Mouse (Mus musculus): ENCODE data around the gene Slc19a3.

Slc19a3 gene

DNA sequence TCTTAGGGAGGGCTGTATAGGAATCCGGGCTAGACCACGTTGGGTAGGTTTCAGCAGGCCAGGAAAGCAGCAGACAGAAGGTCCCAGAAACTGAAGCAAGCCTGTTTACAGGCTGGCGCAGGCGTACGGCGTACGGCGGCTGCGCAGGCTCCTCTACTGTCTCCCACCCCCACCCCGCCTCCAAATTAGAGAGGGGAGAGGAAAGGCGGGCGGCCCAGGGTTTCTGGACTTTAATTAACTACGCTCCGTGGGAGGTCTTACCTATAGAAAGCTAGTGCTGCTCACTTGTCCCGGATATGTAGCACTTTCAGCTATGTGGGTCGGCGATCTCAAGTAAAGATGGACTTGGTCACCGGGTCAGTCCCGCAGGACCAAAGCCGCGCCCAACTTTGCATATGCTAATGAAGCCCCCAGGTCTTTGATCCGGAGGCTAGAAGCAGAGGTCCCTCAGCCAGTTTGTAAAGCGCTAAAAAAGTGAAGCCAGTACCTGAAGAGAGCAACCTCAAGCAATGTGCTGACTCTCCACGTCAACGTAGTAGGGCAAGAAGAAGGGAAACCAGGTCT is at the start of gene Slc19a3:
Gene Slc19a3, minus strand, starts transcription at position 340 of the 564 bp plus-strand sequence.
- peak; percentile 43 for DNase-seq (ENCODE audit: low spot score)

DNA sequence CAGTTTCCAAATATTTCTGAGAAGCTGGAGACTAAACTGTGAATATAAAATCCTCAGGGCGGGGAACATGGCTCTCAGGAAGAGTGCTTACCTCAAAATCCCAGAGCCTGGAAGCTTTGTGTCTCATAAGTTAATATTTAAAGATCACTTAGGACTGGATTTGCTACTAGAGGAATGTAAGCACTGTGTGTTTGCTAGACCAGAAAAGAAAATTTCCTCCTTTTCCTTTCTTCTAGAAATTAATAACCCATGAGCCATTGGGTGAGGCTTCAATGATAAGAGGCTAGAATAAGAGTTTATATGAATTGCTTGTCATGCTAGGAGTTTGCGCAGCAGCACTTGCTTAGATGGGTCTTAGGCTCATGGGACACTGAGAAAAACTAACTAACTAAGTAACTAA is 46.5 kb upstream of the Slc19a3 start:
- no peak for DNase-seq (ENCODE audit: low spot score)

DNA sequence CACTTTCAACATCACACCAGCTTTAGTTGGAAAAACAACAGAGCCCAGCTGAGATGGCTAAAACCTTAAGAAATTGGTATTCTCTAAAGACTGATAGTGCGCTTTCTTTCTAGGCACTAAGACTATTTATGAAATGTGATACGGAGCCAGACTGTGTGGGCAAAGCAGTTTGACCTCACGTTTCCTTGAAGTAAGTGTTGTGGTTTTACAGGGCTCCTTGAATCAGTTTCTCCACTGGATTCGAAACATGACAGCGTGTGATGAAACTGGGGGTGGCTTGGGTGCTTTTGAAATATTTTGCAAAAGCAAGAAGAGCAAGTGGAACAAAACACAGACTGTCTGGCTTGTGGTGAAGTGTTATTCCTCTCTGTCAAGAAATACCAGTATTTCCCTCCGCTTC is 38.8 kb upstream of the Slc19a3 start:
- no peak for DNase-seq (ENCODE audit: low spot score)

- no peak for DNase-seq (ENCODE audit: low spot score)
Measured at GRCm38 (mm10) chr1:83076190-83076917, 38.1 kb upstream of the Slc19a3 start.

DNA sequence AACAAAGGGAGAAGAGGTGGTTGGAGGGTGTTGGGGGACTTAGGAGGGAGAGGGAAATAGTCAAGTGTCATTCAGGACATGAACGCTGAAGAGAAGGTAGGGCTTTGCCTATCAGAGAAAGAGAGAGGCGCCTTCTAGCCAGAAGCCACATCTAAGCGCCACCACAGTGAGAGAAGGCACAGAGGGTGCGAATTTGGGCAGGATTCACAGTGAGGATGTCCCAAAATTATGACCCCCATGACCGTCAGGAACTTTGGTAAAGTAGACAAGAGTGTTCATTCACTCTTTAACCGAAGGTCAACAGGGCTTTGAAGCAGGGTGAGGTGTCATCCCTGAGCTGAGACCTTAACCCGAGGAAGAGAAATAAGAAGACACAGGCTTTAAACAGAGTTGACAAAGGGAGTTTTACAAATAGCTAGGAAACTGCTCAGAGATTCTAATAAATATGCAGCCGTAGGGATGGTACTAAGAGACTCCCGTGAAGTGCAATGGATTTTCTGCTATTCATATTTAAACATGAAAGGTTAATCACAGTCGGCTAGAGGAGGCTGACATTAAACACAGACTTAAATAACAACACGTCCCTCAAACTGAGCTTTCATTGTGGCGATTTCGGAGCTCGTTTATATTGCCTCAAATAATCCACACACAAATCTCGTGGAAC is 37.4 kb upstream of the Slc19a3 start:
- DNase-seq (ENCODE audit: low spot score): no peak

DNA sequence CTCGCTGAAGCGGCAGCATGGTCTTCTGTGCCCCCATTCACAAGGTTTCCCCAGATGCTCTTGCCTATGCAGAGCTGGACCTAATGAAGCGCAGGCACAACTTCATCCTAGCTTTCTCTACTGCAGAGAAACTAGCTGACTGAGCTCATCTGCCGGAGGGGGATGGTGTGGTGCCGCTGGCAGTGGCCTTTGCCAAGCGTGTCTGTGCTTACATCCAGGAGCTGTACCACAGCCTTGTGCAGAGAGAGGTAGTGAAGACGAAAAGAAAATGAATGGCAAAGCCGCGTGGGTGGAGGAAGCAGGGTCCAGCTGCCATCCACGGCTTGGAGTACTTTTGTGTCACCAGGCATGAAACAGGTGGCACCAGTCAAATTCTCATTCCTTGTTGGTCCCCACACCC is 29.0 kb upstream of the Slc19a3 start:
- DNase-seq (ENCODE audit: low spot score): no peak

DNA sequence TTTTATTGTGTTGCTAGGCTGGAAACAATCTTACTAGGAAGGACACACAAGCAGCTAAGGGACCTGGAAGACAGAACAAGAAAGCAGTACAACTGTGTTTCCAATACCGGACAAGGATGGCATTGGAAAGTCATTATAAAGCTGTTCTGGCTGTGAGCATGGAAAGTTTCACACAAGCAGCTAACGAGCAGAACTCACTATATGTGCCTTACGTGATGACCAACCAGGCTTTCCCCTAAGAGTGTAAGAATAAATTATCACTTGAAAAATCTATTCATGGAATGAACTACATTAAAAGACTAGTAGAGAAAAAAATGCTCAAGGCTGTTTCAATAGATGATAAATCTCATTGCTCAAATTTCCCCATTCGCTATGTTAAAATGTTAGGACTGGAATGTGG is 28.3 kb upstream of the Slc19a3 start:
- DNase-seq (ENCODE audit: low spot score): no peak

GRCm38 (mm10) chr1:83064851-83065250 is 26.6 kb upstream of the Slc19a3 start:
- no peak for DNase-seq (ENCODE audit: low spot score)

GRCm38 (mm10) chr1:83060643-83061042 is 22.4 kb upstream of the Slc19a3 start, which contains the start of gene Krtap28-13:
Gene Krtap28-13, plus strand, starts transcription at chr1:83060930.
- no peak for DNase-seq (ENCODE audit: low spot score)

GRCm38 (mm10) chr1:83059278-83059677 is 21.0 kb upstream of the Slc19a3 start, which contains the start of gene A030005K14Rik:
Gene A030005K14Rik, minus strand, starts transcription at chr1:83059378.
- DNase-seq (ENCODE audit: low spot score): no peak

- no peak for DNase-seq (ENCODE audit: low spot score)
Measured at GRCm38 (mm10) chr1:83058481-83058880, 20.2 kb upstream of the Slc19a3 start.

- no peak for DNase-seq (ENCODE audit: low spot score)
Measured at GRCm38 (mm10) chr1:83044882-83045427, 6.7 kb upstream of the Slc19a3 start, which contains the start of gene Gm47969. Gene Gm47969, plus strand, starts transcription at chr1:83044932.

DNA sequence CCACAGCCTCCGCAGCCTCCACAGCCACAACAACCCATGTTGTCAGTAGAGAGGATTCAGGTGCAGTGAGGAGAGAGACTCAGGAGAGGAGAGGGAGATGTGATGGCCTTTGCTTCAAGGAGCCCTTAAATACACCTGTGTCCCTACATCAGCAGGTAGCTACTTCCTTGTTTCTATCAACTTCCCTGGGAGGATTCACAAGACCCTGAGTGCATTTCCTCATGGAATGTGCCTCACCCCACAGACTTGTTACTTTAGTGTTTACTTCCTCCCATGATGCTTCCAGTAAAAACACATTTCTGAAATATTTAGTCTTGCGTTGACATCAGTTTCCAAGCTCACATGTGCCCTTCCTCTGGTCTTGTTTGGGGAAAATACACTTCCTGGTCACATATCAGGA is 4.1 kb upstream of the Slc19a3 start, which contains the start of gene Krtap28-10:
Gene Krtap28-10, minus strand, starts transcription at position 101 of the 400 bp plus-strand sequence.
- no peak for DNase-seq (ENCODE audit: low spot score)

- no peak for DNase-seq (ENCODE audit: low spot score)
Measured at GRCm38 (mm10) chr1:83039080-83039479, 832 bp upstream of the Slc19a3 start.

DNA sequence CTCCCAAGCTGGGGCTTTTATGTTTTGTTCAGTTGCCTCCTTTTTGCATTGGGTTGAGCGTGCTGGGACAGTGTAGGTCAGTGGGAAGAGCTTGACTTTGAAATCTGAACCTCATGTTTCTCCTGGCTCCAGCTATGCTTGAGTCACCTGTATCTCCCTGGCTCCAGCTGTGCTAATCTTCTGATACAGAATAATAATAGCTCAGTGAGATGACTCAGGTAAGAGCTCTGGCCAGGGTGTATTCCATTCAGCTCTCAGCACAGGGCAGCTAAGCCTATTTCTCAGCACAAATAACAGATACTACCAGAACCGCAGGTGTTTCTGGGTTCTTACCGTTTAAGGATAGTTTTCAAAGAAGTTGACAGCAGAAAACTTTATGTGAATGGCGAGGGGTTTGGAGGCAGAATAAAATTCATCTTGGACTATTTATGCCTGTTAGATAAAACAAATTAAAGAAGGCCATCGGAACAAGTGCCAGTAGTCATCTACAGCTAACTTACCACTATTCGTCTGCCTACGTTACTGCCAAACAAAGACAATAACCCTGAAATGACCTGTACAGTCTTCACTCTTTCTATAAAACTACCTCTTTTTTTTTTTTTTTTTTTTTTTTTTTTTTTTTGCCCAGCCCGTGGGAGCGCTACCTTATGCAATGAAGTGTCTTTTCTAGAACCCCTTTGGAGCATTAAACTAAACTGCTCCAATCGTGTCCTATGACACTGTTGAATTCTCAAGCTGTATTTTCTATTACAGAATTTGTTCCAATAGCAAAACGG is 1.2 kb downstream of the Slc19a3 start:
- no peak for DNase-seq (ENCODE audit: low spot score)

GRCm38 (mm10) chr1:83034509-83034908 is 3.7 kb downstream of the Slc19a3 start:
- no peak for DNase-seq (ENCODE audit: low spot score)

- DNase-seq (ENCODE audit: low spot score): no peak
Measured at GRCm38 (mm10) chr1:83032508-83032907, 5.7 kb downstream of the Slc19a3 start.

GRCm38 (mm10) chr1:83031950-83032349 is 6.3 kb downstream of the Slc19a3 start:
- DNase-seq (ENCODE audit: low spot score): no peak

DNA sequence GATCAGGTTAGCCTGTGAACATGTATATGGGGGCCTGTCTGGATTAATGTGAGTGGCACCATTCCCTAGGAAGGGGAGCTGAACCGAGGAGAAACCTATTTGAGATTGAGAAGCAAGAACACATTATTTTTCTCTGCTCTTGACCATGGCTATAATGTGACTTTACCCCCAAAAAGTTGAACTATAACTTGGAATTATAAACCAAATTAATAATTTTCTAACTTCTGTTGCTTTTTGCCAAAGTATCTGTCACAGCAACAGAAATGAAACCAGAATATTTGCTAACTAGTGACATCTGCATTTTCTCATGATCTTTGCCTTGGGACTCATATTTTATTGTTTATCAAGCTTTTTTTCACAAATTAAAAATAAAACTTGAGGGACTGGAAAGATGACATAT is 21.7 kb downstream of the Slc19a3 start:
- DNase-seq (ENCODE audit: low spot score): no peak

- DNase-seq (ENCODE audit: low spot score): no peak
Measured at GRCm38 (mm10) chr1:83015329-83015879, 22.8 kb downstream of the Slc19a3 start.

GRCm38 (mm10) chr1:83014477-83014876 is 23.8 kb downstream of the Slc19a3 start:
- DNase-seq (ENCODE audit: low spot score): no peak

DNA sequence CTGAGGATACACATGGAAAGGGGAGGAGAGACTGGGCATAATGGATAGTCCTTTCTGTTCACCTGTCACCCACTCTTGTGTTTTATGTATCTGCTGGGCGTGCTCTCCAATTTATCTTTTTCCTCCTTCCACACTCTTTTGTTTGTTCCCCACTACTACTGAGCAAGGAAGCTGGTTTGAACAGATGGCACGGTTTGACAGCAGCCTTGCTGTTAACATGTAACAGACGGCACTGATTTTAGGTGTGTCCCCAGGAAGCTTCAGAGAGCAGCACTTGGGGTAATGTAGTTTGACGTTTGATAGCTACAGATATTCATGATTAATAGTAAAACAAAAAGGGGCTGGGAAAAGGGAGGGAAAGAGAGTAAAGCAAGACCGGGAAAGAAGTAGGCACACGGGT is 30.8 kb downstream of the Slc19a3 start:
- no peak for DNase-seq (ENCODE audit: low spot score)
